Mouse (Mus musculus) small intestine, adult 2 months (tissue): ENCODE results near the gene Tmem198b. TPM values are rescaled to one million over a fixed set of nuclear protein-coding genes. Genes with fewer than 3 reads are reported as not detected.

Source experiments
- H3K27ac ChIP-seq: fragments of 200-500 bp; 2 replicates; pipeline ENCODE4 v1.5.1; 2012; ENCODE audit warnings: low read depth, low read length, control low read depth, inconsistent platforms; ENCODE audit not compliant: insufficient read depth
- H3K27me3 ChIP-seq: fragments of 200-500 bp; 2 replicates; pipeline ENCODE4 v1.6.1; 2012; ENCODE audit warnings: mild to moderate bottlenecking, moderate library complexity, low read length, inconsistent platforms; ENCODE audit not compliant: control insufficient read depth, insufficient read depth
- H3K36me3 ChIP-seq: fragments of 200-500 bp; 2 replicates; pipeline ENCODE4 v1.6.1; 2012; ENCODE audit warnings: mild to moderate bottlenecking, low read length, control low read depth, inconsistent platforms; ENCODE audit not compliant: control insufficient read depth, insufficient read depth
- H3K4me1 ChIP-seq: fragments of 200-500 bp; 2 replicates; pipeline ENCODE4 v1.6.1; 2012; ENCODE audit warnings: low read length, inconsistent platforms, mixed read lengths; ENCODE audit not compliant: control insufficient read depth, insufficient read depth, insufficient read length
- H3K4me3 ChIP-seq: fragments of 200-500 bp; 2 replicates; pipeline ENCODE4 v1.5.1; 2012; ENCODE audit warnings: low read depth, mild to moderate bottlenecking, control low read depth, inconsistent platforms, low read length, moderate library complexity
- CTCF ChIP-seq: fragments of 200-500 bp; IDR thresholded peaks from 2 replicates; pipeline ENCODE4 v1.5.1; 2012; ENCODE audit warnings: low read depth, mild to moderate bottlenecking, control low read depth, inconsistent platforms, low read length, moderate library complexity, mixed read lengths; ENCODE audit not compliant: insufficient replicate concordance, insufficient read length; ENCODE audit errors: extremely low read depth
- POLR2A ChIP-seq: fragments of 200-500 bp; IDR thresholded peaks from 2 replicates; pipeline ENCODE4 v1.6.1; 2012; ENCODE audit warnings: low read depth, mild to moderate bottlenecking, control low read depth, inconsistent platforms, low read length, moderate library complexity
- WGBS: fragments of 180-500 bp; shearing (Covaris S2); methylation state at CpG from one replicate; pipeline ENCODE4 v1.1.7; 2018; 5-methylcytosine and 5-hydroxymethylcytosine counted together
- polyA plus RNA-seq: library from polyadenylated mRNA; depleted of rRNA; stranded (reverse); fragments of >200 nt; gene quantifications from 2 replicates; pipeline ENCODE4 v1.2.3, GENCODE M21; 2012

The Tmem198b gene
- polyA plus RNA-seq, 1 experiment: 7.0 TPM

GRCm38 (mm10) chr10:128807018-128807417, 2.8 kb upstream of the Tmem198b start:
- H3K27ac ChIP-seq: no peak overlapping the region
- no peak for TF ChIP-seq POLR2A
- WGBS: 81% methylated on average over 8 of the region's 8 CpGs
- H3K4me1 ChIP-seq: peaks cover 23% of the 10 kb centered on the region
- peak overlapping the region; percentile 91 for H3K4me3 ChIP-seq
- peaks cover 8% of the 10 kb centered on the region; the same call in 1 of the 2 replicates for H3K36me3 ChIP-seq
- no peaks in the 10 kb centered on the region for H3K27me3 ChIP-seq

- WGBS: 21% methylated on average over 6 of the region's 6 CpGs
- peaks cover 23% of the 10 kb centered on the region for H3K4me1 ChIP-seq
- H3K4me3 ChIP-seq: peak overlapping the region; percentile 91
- no peak overlapping the region for H3K27ac ChIP-seq
- peaks cover 8% of the 10 kb centered on the region; the same call in 1 of the 2 replicates for H3K36me3 ChIP-seq
- TF ChIP-seq CTCF: no peak
- no peak for TF ChIP-seq POLR2A
- H3K27me3 ChIP-seq: no peaks in the 10 kb centered on the region
Measured at GRCm38 (mm10) chr10:128806086-128806485, 1.9 kb upstream of the Tmem198b start.

- H3K4me1 ChIP-seq: peaks cover 23% of the 10 kb centered on the region
- H3K36me3 ChIP-seq: peaks cover 8% of the 10 kb centered on the region; the same call in 1 of the 2 replicates
- no peaks in the 10 kb centered on the region for H3K27me3 ChIP-seq
- WGBS: under 1% methylated on average over 70 of the region's 70 CpGs
- peak overlapping the region; percentile 97 for H3K27ac ChIP-seq
- peak overlapping the region; percentile 91 for H3K4me3 ChIP-seq
- TF ChIP-seq POLR2A (no peak; the same call in 1 of the 2 replicates), CTCF (no peak)
Measured at GRCm38 (mm10) chr10:128805092-128806000, 1.2 kb upstream of the Tmem198b start.

GRCm38 (mm10) chr10:128803771-128804270, 349 bp downstream of the Tmem198b start, which contains the start of gene Dnajc14:
TSS of gene Dnajc14 (plus strand) at chr10:128804062.
- TF ChIP-seq POLR2A: no peak
- TF ChIP-seq CTCF: no peak
- peaks cover 21% of the 10 kb centered on the region for H3K4me1 ChIP-seq
- no peaks in the 10 kb centered on the region for H3K27me3 ChIP-seq
- WGBS: 1% methylated on average over 14 of the region's 14 CpGs
- H3K4me3 ChIP-seq: peak within 1 kb of the TSS; percentile 91
- peak within 1 kb of the TSS; percentile 97 for H3K27ac ChIP-seq
- peaks cover 3% of the 10 kb centered on the region; the same call in 1 of the 2 replicates for H3K36me3 ChIP-seq

GRCm38 (mm10) chr10:128803361-128803760, 809 bp downstream of the Tmem198b start:
- TF ChIP-seq POLR2A: no peak
- no peak for TF ChIP-seq CTCF
- Histone ChIP-seq H3K4me3 (peak overlapping the region; percentile 91), H3K36me3 (no peaks in the 10 kb centered on the region), H3K4me1 (peaks cover 18% of the 10 kb centered on the region), H3K27ac (peak overlapping the region; percentile 50), H3K27me3 (no peaks in the 10 kb centered on the region)
- WGBS: 44% methylated on average over 6 of the region's 6 CpGs

- no peak for TF ChIP-seq POLR2A
- TF ChIP-seq CTCF: no peak
- no peak overlapping the region for H3K4me3 ChIP-seq
- no peak overlapping the region for H3K27ac ChIP-seq
- WGBS: 83% methylated on average over 4 of the region's 4 CpGs
- H3K4me1 ChIP-seq: peaks cover 17% of the 10 kb centered on the region
- H3K27me3 ChIP-seq: no peaks in the 10 kb centered on the region
- H3K36me3 ChIP-seq: no peaks in the 10 kb centered on the region
Measured at GRCm38 (mm10) chr10:128802956-128803355, 1.2 kb downstream of the Tmem198b start.

GRCm38 (mm10) chr10:128801981-128802495, 2.1 kb downstream of the Tmem198b start:
- Histone ChIP-seq H3K27me3 (no peaks in the 10 kb centered on the region), H3K4me1 (peaks cover 10% of the 10 kb centered on the region; the same call in 1 of the 2 replicates), H3K4me3 (no peak overlapping the region), H3K36me3 (no peaks in the 10 kb centered on the region), H3K27ac (no peak overlapping the region)
- WGBS: 95% methylated on average over 16 of the region's 16 CpGs
- TF ChIP-seq POLR2A: no peak
- TF ChIP-seq CTCF: no peak
